Mouse (Mus musculus) testis, postnatal 10 days (tissue): ENCODE measurements around the gene Vmn2r97.
"Not testable (repeated sequence)": the region's sequence is repeated elsewhere in the genome, so short reads cannot be mapped to it uniquely, and the experiment has no call there.

Source experiments
- DNase-seq: peaks from one replicate; pipeline ENCODE4 v3.0.0; 2021; ENCODE audit warnings: low spot score

The Vmn2r97 gene

GRCm38 (mm10) chr17:18914000-18914399, at the start of gene Vmn2r97:
Vmn2r97 (plus strand) TSS chr17:18914300.
- DNase-seq, result not testable (repeated sequence)

DNA sequence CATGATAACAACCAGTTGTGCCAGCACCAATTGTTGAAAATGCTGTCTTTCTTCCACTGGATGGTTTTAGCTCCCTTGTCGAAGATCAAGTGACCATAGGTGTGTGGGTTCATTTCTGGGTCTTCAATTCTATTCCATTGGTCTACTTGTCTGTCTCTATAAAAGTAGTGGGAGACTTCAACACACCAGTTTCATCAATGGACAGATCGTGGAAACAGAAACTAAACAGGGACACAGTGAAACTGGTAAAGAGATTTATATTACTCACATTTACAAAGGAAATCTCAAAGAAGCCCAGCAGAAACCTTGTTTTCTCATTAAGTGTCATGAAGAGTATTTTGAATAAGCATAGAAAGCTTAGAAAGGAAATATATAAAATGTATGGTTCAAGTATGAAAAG, 31.7 kb upstream of the Vmn2r97 start:
- not testable (repeated sequence) for DNase-seq

DNA sequence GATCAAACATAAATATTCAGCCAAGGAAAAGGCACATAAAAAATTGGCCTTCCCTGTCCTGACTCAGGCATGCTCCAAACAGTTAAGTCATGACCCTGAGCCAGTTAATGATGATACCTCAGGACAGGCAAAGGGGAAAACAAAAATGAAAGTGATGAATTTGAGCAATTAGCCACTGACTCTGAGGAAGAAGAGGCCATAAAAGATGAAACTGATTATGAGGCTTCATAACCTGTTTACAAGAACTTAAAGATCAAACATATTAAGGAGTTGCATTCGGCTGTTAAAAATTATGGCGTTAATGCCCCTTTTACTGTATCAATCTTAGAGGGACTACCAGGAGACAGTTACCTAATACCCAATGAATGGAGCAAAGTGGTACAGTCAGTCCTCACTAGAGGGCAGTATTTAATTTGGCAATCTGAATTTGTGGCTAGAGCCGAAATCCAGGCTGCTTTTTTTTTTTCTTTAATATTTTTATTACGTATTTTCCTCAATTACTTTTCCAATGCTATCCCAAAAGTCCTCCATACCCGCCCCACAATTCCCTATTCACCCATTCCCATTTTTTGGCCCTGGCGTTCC, 24.3 kb upstream of the Vmn2r97 start:
- no peak for DNase-seq

GRCm38 (mm10) chr17:18957800-18958199, 43.7 kb downstream of the Vmn2r97 start:
- not testable (repeated sequence) for DNase-seq

DNA sequence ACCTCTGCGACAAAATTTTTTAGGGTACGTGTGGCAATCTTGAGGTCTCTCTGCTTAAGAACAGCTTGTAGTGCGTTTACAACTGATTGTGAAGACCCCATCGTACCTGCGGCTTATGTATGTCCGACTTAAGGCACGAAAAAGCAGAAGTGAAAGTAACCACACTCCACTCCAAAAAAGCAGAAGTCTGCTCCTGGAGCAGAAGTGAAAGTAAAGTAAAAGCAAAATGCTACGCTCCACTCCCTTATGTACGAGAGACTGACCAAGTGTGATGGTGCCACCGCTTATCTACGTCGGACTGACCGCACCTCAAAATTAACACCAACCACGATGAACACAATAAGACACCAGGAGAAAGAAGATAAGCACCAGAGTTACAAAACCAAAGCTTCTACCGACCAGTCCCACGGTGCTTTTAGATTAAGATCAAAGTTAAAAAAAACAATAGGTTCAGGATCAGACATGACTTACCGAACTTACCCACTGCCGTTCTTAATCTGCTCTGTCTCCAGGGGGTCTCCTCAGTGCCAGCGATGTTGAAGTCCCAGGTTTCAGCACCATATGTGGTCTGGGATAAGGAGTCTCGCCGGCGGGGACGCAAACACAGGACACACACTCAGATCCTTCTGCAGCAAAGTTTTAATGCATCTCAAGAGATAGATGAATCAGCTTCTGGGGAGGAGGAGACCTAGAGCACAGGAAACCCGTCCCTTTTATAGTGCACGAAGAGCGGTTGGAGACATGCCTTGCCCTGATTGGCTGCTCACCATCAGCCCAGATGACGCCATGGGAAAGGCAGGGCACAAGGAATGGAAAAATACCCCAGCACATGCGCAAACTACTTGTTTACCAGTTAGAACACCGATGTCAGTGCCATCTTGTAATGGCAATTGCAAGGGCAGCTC, 54.5 kb downstream of the Vmn2r97 start:
- DNase-seq, result no peak
